Mouse (Mus musculus): ENCODE data around the gene Trp53i11.
A peak's percentile ranks its signal among the peaks of the same experiment; 100 is the strongest.

Gene Trp53i11

GRCm38 (mm10) chr2:93187323-93187996 is at the start of gene Trp53i11:
TSS of gene Trp53i11 (plus strand) at chr2:93187548.
- peak; percentile 61 for DNase-seq (ENCODE audit: low read depth, low spot score)

- DNase-seq (ENCODE audit: low read depth, low spot score): no peak
Observed at GRCm38 (mm10) chr2:93139476-93139875, 47.9 kb upstream of the Trp53i11 start.

GRCm38 (mm10) chr2:93141329-93141728 is 46.0 kb upstream of the Trp53i11 start:
- no peak for DNase-seq (ENCODE audit: low read depth, low spot score)

- DNase-seq (ENCODE audit: low read depth, low spot score): no peak
Observed at GRCm38 (mm10) chr2:93142616-93143015, 44.7 kb upstream of the Trp53i11 start.

- no peak for DNase-seq (ENCODE audit: low read depth, low spot score)
Observed at GRCm38 (mm10) chr2:93144126-93144525, 43.2 kb upstream of the Trp53i11 start.

GRCm38 (mm10) chr2:93150009-93150408 is 37.3 kb upstream of the Trp53i11 start:
- no peak for DNase-seq (ENCODE audit: low read depth, low spot score)

GRCm38 (mm10) chr2:93150673-93151450 is 36.5 kb upstream of the Trp53i11 start:
- peak; percentile 11 for DNase-seq (ENCODE audit: low read depth, low spot score)

- no peak for DNase-seq (ENCODE audit: low read depth, low spot score)
Observed at GRCm38 (mm10) chr2:93152191-93152601, 35.2 kb upstream of the Trp53i11 start.

GRCm38 (mm10) chr2:93152883-93153491 is 34.4 kb upstream of the Trp53i11 start:
- DNase-seq (ENCODE audit: low read depth, low spot score): no peak

GRCm38 (mm10) chr2:93153833-93154232 is 33.5 kb upstream of the Trp53i11 start:
- DNase-seq (ENCODE audit: low read depth, low spot score): no peak

GRCm38 (mm10) chr2:93154486-93155032 is 32.8 kb upstream of the Trp53i11 start:
- DNase-seq (ENCODE audit: low read depth, low spot score): peak; percentile 51

- no peak for DNase-seq (ENCODE audit: low read depth, low spot score)
Observed at GRCm38 (mm10) chr2:93160467-93161035, 26.8 kb upstream of the Trp53i11 start.

GRCm38 (mm10) chr2:93161914-93162664 is 25.3 kb upstream of the Trp53i11 start:
- no peak for DNase-seq (ENCODE audit: low read depth, low spot score)

- DNase-seq (ENCODE audit: low read depth, low spot score): no peak
Observed at GRCm38 (mm10) chr2:93162791-93163190, 24.6 kb upstream of the Trp53i11 start.

GRCm38 (mm10) chr2:93163317-93163716 is 24.0 kb upstream of the Trp53i11 start:
- DNase-seq (ENCODE audit: low read depth, low spot score): no peak

- DNase-seq (ENCODE audit: low read depth, low spot score): no peak
Observed at GRCm38 (mm10) chr2:93163750-93164335, 23.5 kb upstream of the Trp53i11 start.

GRCm38 (mm10) chr2:93166295-93166694 is 21.1 kb upstream of the Trp53i11 start:
- no peak for DNase-seq (ENCODE audit: low read depth, low spot score)

- no peak for DNase-seq (ENCODE audit: low read depth, low spot score)
Observed at GRCm38 (mm10) chr2:93166734-93167406, 20.5 kb upstream of the Trp53i11 start.

- no peak for DNase-seq (ENCODE audit: low read depth, low spot score)
Observed at GRCm38 (mm10) chr2:93170156-93170844, 17.0 kb upstream of the Trp53i11 start.

GRCm38 (mm10) chr2:93170845-93171200 is 16.5 kb upstream of the Trp53i11 start:
- DNase-seq (ENCODE audit: low read depth, low spot score): no peak

All from ES-CJ7 (cell line).